In the genomic region with DNA sequence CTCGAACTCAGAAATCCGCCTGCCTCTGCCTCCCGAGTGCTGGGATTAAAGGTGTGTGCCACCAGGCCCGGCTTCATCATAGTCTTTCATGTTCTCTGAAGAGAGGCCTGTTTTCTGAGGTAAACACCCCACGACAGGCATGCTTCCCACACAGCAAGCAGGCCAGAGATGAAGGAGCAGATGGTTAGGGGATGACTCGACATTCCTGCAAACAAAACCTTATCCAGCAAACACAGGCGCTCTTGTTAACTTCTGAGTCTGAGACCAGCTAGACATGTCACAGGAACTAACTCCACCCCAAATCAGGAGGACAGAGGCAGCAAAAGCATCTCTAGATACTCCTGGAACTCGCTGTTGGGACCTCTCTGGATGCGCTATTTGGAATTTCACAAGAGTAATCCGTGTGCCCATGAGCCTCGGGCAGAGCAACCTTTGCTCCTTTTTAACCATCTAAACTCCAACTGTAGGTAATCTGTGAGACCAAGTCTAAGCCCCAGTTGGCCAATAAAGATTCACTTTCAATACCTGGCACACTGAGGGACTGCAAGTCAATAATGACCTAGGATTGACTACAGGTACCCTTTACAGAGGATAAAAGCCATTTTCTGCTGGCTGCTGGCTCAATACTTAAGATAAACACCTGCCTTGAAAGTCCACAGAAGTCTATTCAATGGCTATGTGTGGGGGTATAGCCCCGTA, we compare ENCODE assay signal across 16 mouse cellular contexts. TPM values are rescaled to one million over a fixed set of nuclear protein-coding genes. Genes with fewer than 3 reads are reported as not detected.
DNase-seq lines count a peak whose midpoint lies in the region; ATAC-seq and TF ChIP-seq lines count a peak whose summit lies in the region.
"Had no signal": no experiment of that assay in that cellular context is flagged by ENCODE, and none has a peak within 500 bp of the region (broad histone marks: within the 10 kb centered on the region; RNA-seq: fewer than 3 reads in every experiment).

No protein-coding gene starts in this region.

- DNase-seq in layer of hippocampus, adult 8-10 months (ENCODE audit: low spot score in 2 of 2), result peak; percentile 51
- DNase-seq in layer of hippocampus, postnatal 10 days (ENCODE audit: low spot score in 2 of 2), result no peak
- DNase-seq in testis, postnatal 10 days (ENCODE audit: low spot score), result no peak
- DNase-seq in telencephalon, adult 2 months (ENCODE audit: low read depth, low spot score), result peak; percentile 55
- no peak for DNase-seq in kidney, postnatal 36 days
- no peak for DNase-seq in natural killer cell, adult 2 months (ENCODE audit: low spot score in 2 of 2)
- DNase-seq: adrenal gland, postnatal 36 days; cerebellum, adult 2 months; kidney, adult 11 months; kidney, postnatal 4 days; lung, postnatal 4 days; spleen, adult 18-20 months had no signal

- peak overlapping the region; percentile 81 for H3K4me3 ChIP-seq in testis, adult 2 months (ENCODE audit: control insufficient read depth, low read depth, low read length)
- H3K4me3 ChIP-seq: hindbrain, embryonic 10.5 days had no signal

- H3K36me3 ChIP-seq in testis, adult 2 months (ENCODE audit: control insufficient read depth, insufficient read depth, low read length), result peaks cover 9% of the 10 kb centered on the region

- no peaks in the 10 kb centered on the region for H3K4me1 ChIP-seq in testis, adult 2 months (ENCODE audit: control insufficient read depth, insufficient read depth, low read length)
- H3K4me1 ChIP-seq: hindbrain, embryonic 10.5 days had no signal

- ATAC-seq in common myeloid progenitor, adult 5-6 weeks (replicated peaks; ENCODE audit: low read depth, poor library complexity, severe bottlenecking), result peak; percentile 37

- no peaks in the 10 kb centered on the region for H3K27me3 ChIP-seq in testis, adult 2 months (ENCODE audit: control insufficient read depth, insufficient read depth, low read length)

- no peak for TF ChIP-seq CTCF in testis, adult 2 months (IDR thresholded peaks at IDR 0.05; ENCODE audit: control insufficient read depth, insufficient read depth, insufficient replicate concordance, low read depth, low read length)

- no peak overlapping the region for H3K27ac ChIP-seq in testis, adult 2 months (ENCODE audit: control insufficient read depth, insufficient read depth, low read depth, low read length)
- H3K27ac ChIP-seq: hindbrain, embryonic 10.5 days; stomach, postnatal 0 days had no signal

- no peak for TF ChIP-seq POLR2A in testis, adult 2 months (IDR thresholded peaks at IDR 0.05; ENCODE audit: control insufficient read depth, low read depth, low read length)

RNA-seq across cellular contexts. Expression of a gene that starts 10.5 kb away (rescaled TPM):
- total RNA-seq in layer of hippocampus, adult 8-10 months (2022), result 10 to 100 TPM; 30.6 to 35.0 (median 33.3) TPM
- 10 to 100 TPM; 32.2 to 33.1 TPM for total RNA-seq in layer of hippocampus, postnatal 10 days (2021)
- polyA plus RNA-seq in testis, adult 2 months (2012; rRNA removed), result 12.0 and 13.1 TPM in 2 replicates
- total RNA-seq in common myeloid progenitor, adult 5-6 weeks (2017), result 22.5 and 23.8 TPM in 2 replicates

RNA-seq across cellular contexts. Expression of a gene that starts 38.0 kb away (rescaled TPM):
- total RNA-seq in layer of hippocampus, adult 8-10 months (2022), result 10 to 100 TPM; 73.1 to 97.4 (median 87.4) TPM
- total RNA-seq in layer of hippocampus, postnatal 10 days (2021), result 10 to 100 TPM; 83.6 to 84.5 TPM
- polyA plus RNA-seq in testis, adult 2 months (2012; rRNA removed), result 4.6 and 4.8 TPM in 2 replicates
- 17.6 and 23.5 TPM in 2 replicates for total RNA-seq in common myeloid progenitor, adult 5-6 weeks (2017)

Comparison
In these comparisons a context has a peak if more than half of its experiments do, and no peak if none do; other contexts are left out.
1. DNase-seq: peak in layer of hippocampus, adult 8-10 months (2 of 2) and telencephalon, adult 2 months (single experiment); none in layer of hippocampus, postnatal 10 days (0 of 2), testis, postnatal 10 days (single experiment), kidney, postnatal 36 days (0 of 2) and natural killer cell, adult 2 months (0 of 2).